Mouse (Mus musculus) megakaryocyte-erythroid progenitor cell, adult 5-6 weeks (primary cell): ENCODE results near the gene Carns1. TPM values are rescaled to one million over a fixed set of nuclear protein-coding genes. Genes with fewer than 3 reads are reported as not detected.

Experiments
- ATAC-seq: replicated peaks from 2 replicates; pipeline ENCODE4 v1.8.0; 2016; ENCODE audit warnings: mild to moderate bottlenecking, inconsistent platforms; ENCODE audit not compliant: severe bottlenecking, poor library complexity, low FRiP score, low TSS enrichment
- total RNA-seq, 2 experiments: library from RNA; stranded (forward) in 1 of 2; stranded (reverse) in 1 of 2; fragments of 200-1000, 215-1000 nt in 1 of 2; fragments of >200 nt in 1 of 2; fragmentation: Nextera tagmentation in 1 of 2; gene quantifications; 2 replicates each; pipeline ENCODE4 v1.2.3; 2014 to 2017

The Carns1 gene
- total RNA-seq, 2 experiments from 2014 or later, result 0.19 to 8.1 TPM

DNA sequence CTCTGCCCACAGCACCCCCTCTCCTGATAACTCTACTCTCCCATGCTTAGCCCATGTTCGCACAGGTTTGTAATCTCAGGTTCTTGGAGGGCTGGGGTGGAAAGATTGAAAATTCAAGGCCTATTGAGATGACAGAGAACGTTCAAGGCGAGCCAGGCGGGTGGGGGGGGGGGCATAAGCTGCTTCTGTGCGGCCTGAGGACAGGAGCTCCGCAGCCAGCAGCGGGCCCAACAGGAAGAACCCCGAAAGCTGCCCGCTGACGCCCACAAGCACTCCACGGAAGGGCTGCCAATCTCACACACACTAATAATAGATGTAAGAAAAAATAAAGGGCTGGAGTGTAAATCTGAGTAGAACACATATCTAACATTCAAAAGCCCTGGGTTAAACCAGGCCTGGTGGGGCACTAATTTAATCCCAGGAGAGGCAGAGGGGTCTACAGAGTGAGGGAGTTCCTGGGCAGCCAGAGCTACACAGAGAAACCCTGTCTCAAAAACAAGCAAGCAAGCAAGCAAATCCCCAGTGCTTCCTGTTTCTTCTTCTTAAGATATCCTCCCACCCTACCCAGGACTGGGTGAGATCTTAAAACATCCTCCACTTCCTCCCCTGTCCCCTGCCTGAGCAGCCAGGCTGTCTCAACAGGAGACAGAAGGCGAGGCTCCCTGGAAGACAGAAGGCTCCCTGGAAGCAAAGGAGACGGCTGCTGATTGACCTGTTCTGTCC is 28.5 kb upstream of the Carns1 start:
- ATAC-seq, result no peak

DNA sequence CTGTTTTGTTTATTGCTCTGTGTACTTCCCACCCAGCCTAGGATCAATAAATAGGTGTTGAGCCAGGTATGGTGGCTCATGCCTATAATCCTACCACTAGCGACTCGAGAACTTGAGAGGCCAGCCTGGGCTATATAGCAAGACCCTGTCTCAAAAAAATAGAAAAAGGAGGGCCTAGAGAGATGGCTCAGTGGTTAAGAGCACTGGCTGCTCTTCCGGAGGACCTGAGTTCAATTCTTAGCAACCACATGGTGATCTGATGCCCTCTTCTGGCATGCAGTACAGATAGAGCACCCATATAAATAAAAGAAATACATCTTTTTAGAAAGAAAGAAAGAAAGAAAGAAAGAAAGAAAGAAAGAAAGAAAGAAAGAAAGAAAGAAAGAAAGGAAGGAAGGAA is 27.9 kb upstream of the Carns1 start:
- no peak for ATAC-seq

DNA sequence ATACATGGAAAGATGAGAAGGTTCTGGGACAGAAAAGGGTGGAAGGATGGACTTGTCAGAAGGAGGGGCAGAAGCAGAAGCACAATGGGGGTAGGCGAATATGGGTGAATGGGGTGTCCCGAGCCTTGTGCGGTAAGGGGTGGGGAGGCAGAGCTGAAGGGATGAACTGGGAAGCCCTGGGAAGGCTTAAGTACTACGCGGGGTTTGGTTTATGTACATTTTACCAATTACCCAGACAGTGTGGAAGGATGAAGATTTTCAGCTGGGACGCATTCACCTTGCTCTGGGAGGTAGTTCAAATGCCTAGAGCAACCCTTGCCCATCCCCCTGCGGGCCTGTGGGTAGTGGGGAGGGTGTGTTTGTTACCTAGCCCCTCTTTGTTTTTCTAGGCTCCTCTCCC is 26.9 kb upstream of the Carns1 start:
- no peak for ATAC-seq

DNA sequence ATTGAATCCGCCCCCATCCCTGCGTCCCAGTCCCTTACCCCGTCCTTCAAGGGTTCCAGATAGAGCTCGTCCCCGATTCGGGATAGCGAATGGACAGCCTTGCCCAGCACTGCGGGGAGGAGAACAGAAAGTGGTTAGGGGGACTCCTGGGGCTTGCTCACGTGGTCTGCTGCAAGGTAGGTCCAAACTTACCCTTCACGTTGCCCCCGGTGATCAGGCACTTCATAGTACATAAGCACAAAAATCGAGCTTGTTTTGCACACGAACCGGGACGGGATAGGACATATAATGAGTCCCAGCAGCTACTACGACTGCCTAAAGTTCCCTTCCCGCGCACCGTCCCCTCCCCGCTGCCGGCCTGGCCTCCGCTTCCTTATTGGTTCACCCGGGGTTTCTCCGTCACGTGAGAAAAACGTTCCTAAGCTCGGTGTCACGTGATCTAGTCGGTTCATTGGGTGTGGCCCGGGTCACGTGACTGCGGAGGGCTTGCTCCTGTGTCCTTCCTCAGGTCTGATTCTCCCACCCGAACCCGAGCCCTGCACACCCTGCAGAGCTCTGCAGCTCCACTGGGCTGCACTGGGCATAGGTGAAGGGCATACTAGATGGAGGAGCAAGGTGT is 26.1 kb upstream of the Carns1 start, which contains the start of gene Rad9a:
Gene Rad9a (minus strand): TSS at position 372 of the 619 bp plus-strand sequence.
- peak; percentile 84 for ATAC-seq

DNA sequence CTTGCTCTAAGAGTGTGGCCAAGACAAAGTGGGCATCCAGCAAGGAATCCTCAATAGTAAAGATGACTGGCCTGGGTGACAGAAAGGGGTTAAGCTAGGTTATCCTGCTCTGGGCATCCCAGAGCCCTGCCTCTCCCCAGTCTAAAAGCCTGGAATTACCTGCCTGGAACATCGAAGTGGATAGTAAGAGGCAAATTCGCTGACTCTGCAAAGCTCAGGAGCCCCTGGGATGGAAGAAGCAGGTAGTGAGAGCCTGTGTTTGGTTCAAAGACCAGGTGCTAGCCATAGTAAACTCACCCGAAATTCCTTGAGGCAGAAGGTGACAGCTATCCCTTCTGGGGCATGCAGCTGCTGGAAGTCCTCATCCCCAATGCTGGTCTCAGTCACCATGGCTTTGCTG is 21.9 kb upstream of the Carns1 start:
- ATAC-seq, result no peak

DNA sequence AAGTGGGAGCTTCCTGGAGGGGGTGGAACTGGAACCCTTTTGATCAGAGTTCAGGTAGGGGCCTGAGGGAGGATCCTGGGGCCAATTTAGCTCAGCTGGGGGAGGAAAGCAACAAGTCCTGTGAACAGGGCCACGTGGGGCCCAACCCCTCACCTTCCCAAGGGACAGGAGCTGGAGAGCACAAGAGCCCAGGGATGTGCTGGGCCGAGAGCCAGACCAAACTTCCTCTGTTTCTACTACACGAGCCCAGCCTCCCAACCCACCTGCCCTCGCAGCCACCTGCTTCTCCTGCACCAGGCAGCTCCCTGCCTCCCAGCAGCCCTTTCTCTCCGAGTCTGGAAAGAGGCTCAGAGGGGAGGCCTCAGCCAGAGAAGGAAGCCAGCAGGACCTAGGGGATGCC is 21.3 kb upstream of the Carns1 start:
- ATAC-seq, result no peak

DNA sequence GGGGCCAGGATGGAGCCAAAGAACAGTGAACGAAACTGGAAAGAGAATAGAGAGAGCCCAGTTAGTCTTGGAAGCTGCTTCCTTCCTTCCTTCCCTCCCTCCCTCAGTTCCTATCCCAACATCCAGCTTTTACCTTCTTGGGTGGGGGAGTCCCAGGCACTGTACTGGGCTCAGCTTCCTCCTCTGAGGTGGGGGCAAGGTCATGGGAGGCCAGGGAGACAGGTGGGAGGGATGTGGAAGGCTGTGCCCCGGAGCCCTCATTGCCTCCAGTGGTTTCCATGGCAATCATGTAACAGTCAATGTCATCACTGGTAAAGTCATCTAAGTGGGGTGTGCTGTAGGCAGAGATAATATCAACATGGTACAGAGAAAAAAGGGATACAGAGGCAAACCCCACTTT is 20.8 kb upstream of the Carns1 start:
- ATAC-seq, result no peak

DNA sequence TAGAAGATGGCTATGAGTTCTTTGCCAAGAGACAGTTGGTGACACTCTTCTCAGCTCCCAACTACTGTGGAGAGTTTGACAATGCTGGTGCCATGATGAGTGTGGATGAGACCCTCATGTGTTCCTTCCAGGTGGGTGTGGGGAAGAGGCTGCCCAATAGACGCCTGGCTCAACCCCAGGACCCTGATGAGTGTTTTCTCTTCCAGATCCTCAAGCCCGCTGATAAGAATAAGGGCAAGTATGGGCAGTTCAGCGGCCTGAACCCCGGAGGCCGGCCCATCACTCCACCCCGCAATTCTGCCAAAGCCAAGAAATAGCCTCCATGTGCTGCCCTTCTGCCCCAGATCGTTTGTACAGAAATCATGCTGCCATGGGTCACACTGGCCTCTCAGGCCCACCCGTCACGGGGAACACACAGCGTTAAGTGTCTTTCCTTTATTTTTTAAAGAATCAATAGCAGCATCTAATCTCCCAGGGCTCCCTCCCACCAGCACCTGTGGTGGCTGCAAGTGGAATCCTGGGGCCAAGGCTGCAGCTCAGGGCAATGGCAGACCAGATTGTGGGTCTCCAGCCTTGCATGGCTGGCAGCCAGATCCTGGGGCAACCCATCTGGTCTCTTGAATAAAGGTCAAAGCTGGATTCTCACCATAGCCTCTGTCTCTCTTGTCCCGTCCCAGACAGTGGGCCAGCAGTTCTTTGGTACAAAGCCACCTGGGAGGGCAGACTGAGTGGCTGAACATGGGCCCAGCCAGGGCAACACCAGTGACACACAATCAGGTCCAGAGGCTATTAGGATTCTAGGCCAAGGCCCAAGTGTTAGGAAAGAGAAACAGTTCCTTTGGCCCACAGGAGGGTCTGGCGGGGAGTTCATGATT is 19.7 kb upstream of the Carns1 start:
- ATAC-seq, result no peak

DNA sequence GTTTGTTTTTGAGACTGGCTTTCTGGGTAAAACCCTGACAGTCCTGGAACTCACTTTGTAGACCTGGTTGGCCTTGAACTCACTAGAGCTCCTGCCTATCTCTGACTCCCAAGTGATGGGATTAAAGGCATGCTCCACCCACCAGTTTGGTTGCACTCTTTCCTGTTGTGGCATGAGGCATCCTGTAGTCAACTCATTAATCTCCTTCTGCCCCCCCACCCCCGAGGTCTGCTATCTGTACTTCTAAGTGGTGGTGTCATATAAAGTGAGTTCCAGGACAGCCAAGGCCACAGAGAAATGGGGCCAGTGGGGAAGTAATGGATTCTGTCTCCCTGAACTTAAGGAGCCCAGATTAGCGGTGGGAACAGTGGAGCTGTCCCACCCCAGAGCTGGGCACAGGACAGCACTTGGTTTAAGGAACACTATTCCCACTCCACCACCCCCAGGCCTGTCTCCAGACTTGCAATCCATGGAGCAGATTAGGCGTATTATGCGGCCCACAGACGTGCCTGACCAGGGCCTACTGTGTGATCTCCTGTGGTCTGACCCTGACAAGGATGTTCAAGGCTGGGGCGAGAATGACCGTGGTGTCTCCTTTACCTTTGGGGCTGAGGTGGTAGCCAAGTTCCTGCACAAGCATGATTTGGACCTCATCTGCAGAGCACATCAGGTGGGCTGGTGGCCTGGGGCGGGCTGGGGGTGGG is 18.9 kb upstream of the Carns1 start:
- ATAC-seq, result no peak

DNA sequence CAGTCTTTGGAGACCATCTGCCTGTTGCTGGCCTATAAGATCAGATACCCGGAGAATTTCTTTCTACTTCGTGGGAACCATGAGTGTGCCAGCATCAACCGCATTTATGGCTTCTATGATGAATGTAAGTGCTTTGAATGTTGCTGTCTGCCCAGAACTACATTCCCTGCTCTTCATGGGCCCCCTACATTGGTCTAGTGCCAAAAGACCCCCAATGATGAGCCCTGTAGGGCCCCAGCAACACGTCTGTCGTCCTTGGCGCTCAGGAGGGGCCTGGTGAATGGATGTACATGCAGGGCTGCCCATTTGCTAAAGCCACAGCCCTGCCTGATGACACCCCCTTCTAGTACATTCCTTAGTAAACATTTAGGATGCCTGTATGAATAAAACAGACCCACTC is 17.9 kb upstream of the Carns1 start:
- ATAC-seq, result no peak

DNA sequence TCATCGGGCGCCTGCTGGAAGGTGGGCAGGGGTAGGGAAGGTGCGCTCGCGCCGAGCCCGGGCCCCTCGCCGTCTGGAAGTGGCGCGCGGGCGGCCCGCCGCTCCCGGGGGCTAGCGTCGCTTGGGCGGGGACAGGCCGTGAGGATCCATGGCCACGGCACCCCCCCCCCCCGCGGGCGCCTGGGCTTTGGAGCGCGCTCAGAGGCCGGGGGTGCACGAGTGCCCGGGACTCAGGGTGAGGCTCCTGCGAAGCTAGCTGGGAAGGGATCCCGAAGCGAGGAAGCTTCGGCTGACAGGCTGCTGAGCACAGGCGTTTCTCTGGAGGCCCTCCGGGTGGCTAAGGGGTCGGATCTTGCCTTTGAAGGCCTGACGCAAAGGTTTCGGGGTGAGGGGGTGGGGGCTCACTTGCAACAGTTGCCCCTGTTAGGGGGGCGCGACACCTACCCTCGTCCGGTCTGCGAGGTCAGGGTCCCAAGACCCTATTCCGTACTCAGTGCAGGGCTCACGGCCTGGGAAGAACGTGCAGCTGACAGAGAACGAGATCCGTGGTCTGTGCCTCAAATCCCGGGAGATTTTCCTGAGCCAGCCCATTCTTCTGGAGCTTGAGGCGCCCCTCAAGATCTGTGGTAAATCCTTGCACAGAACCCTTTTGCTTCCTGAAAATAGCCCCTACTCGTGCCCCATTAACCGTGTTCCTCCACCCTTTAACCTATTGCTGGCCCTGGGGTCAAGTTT is 17.1 kb upstream of the Carns1 start:
- ATAC-seq, result no peak

DNA sequence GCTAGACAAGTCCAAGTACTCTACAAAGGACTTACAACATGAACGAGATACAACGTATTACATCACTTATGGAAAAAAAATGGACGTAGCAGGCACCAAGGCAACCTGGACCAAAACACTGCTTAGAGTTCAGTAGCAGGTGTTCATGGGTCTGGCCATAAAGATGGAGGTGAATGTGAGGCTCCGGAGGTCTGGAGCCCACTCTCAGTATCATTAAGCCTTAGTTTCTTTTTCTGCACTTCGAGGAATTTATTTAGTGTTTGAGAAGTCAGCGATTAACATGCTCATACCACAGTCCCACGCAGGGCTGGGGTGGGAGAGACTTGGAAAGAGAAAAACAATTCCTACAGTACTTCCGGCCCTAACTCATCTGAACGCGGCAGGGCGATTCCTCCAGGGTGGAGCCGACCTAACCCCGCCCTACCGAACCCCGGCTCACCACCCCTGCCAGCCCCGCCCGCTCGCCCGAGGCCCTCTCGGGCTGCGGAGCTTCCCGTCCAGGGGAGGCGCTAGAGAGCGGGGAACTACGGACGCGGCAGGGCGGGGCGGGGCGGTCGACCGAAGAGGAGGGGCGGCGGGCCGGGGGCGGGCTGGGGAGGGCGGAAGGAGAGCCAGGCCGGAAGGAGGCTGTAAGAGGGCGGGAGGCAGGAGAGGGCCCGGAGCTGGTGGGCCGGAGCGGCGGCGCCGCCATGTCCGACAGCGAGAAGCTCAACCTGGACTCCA is 16.4 kb upstream of the Carns1 start, which contains the start of gene Ppp1ca:
Gene Ppp1ca (plus strand): TSS at position 538 of the 723 bp plus-strand sequence.
- ATAC-seq, result peak; percentile 87

DNA sequence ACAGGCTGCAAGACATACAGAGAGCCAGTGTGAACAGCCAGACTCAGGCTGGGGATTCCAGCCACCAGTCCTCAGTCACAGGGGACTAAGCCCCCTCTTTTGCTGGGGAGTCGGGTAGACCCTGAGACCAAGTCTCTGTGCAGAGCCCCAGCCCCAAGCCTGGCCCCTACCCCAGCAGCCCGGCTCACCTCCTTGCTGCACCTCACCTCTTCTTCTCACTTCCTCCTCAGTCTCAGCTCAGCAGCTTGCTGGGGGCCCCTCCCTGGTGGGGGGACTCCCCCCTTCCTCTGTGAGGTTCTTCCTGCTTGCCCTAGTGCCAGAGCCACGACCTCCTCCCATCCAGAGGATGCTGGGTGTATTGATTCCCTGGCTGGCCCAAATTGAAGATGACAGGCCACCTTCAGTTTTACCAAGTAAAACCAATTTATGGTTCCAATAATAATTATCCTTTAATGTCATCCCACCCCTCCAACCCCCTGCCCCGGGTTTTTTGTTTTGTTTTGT is 15.6 kb upstream of the Carns1 start, which contains the start of gene Tbc1d10c:
Gene Tbc1d10c (minus strand): TSS at position 454 of the 504 bp plus-strand sequence.
- ATAC-seq, result no peak

DNA sequence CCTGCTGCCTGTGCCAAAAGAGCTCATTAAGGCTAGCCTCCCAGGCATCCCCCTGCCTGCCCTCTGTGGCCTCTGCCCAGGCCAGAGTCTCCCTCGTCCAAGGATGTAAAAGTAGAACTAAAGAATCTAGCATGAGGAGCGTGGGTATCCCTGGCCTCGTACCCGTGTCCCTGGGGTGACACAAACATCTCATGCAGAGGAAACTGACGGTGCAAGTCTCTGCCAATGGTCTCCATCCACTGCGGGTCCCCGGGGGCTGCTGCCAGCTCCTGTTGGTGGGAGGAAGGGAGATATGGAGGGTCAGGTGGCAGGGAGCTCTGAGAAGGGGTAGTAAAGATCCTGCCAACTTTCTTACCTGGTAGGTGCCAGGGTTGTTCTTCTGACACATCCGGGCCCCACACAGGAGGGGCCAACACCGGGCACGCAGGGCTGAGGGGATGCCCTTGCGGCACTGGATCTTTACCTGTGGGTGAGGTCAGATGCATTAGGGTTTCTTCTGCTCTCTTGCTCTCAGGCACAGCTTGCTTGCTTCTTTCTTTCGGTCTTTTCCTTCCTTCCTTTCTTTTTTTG is 13.9 kb upstream of the Carns1 start:
- no peak for ATAC-seq

DNA sequence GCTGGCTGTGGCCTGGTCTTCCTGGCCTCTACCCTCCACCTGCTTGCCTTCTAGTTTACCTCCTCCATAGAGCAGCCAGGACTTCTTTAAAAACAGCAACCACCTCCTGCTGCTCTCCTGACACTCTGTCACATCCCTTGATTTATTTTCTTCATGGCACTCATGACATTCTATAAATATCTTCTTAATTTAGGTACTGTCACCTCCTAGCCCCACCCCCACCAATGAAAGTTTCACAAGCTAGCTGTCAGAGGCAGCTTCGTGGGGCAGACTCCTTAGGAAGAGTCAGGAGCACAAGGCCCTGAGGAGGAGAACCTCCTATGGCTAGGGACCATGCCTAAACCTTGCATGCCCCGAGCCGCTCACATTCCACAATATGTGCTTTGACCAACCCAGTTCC is 12.0 kb upstream of the Carns1 start:
- no peak for ATAC-seq

DNA sequence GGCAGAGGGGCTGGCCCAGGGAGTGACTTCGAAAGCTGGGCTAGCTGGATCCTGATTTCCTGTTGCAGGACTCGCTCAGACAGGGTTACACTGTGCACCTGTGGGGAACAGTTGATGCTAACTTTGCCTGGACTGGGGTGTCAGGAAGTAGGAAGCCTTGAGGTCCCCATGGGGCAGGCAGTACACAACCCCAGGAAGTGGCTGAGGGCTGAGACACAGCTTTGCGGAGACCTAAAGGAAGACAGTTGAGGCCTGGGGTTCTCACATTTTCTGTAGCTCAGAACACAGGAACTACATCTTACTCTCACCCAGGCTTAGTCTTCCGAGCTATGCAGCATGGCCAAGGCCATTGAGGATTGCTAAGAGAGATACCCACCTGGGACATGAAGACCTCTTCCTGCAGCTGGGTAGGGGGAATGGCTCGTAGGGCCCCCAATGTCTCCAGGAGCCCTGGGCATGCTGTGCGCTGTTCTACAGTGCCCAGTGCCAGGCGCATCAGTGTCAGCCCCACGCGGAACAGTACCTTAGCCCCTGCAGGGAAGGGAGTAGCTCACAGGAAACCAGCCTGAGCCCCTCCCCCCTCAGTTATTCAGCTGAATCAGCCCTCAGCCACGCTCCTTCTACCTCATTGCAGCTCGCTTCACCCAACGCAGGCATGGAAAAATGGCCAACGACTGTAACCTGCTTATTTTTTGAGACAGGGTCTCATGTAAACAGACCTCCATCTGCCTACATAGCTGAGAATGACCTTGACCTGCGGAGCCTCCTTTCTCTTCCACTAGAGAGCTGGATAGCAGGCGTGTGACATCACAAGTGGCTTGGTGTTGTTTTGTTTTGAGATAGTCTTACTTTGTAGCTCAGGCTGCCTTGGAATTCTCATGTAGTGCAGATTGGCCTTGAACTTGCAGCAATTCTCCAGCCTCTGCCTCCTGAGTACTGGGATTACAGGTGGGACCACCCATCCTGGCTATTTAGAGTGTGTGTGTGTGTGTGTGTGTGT is 10.0 kb upstream of the Carns1 start:
- 0 out of 2 replicates have a peak, but pooled peaks have one; percentile 38 for ATAC-seq

DNA sequence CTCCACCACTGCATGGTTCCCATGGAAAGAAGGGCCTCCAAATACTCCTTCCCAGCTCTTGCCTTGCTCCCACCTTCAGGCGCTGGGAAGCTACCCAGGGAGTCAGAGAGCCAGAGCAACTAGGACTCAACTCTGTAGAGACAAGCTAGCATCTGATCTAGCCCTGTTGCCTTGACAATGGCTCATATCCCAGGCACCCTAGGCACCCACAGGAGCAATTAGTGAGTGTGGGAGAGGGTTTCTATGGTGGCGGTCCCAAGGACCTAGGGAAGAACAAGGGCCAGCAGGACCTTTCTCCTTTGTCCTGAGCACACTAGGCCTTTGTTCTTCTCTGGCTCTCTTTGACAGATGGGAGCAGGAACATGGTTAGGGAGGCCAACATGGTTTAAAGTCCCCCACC is 8.4 kb upstream of the Carns1 start:
- ATAC-seq, result no peak
